Mouse (Mus musculus) left cerebral cortex, postnatal 14 days (tissue): ENCODE measurements around the gene A630023A22Rik. TPM values are rescaled to one million over a fixed set of nuclear protein-coding genes. Genes with fewer than 3 reads are reported as not detected.

ENCODE experiments used
- DNase-seq, 2 experiments: peaks; one replicate each; pipeline ENCODE4 v3.0.0; 2021 to 2022; ENCODE audit warnings: low spot score in 2 of 2, mixed read lengths in 1 of 2
- intact Hi-C: fragments of 180-260 bp; cut with DNase I; formaldehyde crosslinking; loops from one replicate; pipeline ENCODE4 v1.15.1; 2025
- long read RNA-seq, 2 experiments: library from polyadenylated mRNA; stranded (forward); transcript quantifications; one replicate each; pipeline ENCODE4 v2.0.0; 2021
- total RNA-seq, 2 experiments: library from RNA; stranded (reverse); gene quantifications; 2 replicates each; pipeline ENCODE4 v1.2.3; 2021

Gene A630023A22Rik
- not detected for total RNA-seq
- long read RNA-seq, experiment 1: 0 reads
- long read RNA-seq, experiment 2: 0 reads

DNA sequence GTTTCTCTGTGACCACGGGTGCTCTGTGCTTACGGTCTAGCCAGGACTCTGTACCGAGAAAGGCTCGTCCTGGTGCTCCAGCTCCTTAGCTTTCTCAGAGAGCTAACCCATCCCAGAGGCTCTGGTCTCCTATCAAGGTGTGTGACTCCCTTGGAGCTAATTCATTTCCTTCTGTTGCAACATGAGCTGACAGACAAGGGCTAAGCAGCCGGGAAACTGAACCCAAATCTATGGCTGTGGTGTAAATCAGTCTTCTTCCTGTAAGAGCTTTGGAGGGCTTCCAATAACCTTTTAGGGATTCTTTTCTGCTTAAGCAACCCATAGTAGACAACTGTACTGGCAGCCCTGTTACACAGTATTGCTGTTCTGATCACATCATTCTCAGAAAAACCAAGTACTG lies at the start of gene A630023A22Rik:
Gene A630023A22Rik, minus strand, starts transcription at position 154 of the 400 bp plus-strand sequence.
- DNase-seq: no peak
- intact Hi-C loops: no loop called here

DNA sequence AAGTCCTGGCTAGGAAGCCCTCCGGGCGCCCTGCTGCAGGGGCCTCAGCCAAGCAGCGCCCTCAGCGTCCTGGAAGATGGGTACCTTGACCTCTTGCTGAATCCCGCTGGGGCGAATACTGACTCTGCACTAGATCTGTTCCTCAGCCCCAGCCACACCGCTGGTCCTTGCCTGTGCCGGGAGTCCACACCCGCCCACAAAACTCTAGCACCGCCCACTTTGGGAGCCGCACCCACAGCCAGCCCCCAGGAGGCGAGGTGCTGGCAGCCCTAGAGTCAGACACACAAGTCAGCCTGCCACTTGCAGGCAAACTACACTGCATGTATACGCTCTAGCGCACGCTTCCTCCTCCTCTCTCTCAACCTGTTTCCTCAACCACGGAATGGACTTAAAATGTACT lies 49.8 kb upstream of the A630023A22Rik start, which contains the start of gene Npy4r:
Gene Npy4r, minus strand, starts transcription at position 148 of the 400 bp plus-strand sequence.
- intact Hi-C loops: no loop called here
- DNase-seq: peak; percentile 7 to 9

DNA sequence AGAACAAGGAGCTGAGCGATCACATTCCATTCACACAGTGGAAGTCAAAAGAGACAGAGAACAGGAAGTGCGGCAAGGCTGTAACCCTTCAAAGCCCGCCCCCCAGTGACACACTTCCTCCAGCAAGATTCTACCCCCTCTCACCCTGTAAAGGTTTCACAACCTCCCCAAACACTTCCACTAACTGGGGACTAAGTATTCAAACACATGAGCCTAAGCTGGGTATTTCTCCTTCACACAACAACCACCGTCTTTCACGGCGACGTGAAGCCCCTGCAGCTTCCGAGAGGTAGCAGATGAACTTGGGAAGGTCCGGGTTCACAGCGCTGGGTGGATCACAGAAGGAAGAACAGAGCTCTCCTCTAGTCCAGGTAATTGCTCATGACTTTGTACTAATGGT lies 40.4 kb upstream of the A630023A22Rik start:
- intact Hi-C loops: no loop called here
- DNase-seq: no peak

- no peak for DNase-seq
- intact Hi-C loops: no loop called here
Measured at GRCm38 (mm10) chr14:34142316-34142715, 39.8 kb upstream of the A630023A22Rik start.

- intact Hi-C loops: no loop called here
- DNase-seq: no peak
Measured at GRCm38 (mm10) chr14:34139671-34140664, 37.4 kb upstream of the A630023A22Rik start.

- intact Hi-C loops: no loop called here
- no peak for DNase-seq
Measured at GRCm38 (mm10) chr14:34135391-34135790, 32.8 kb upstream of the A630023A22Rik start.

- intact Hi-C loops: no loop called here
- DNase-seq: no peak
Measured at GRCm38 (mm10) chr14:34131216-34131615, 28.7 kb upstream of the A630023A22Rik start.

DNA sequence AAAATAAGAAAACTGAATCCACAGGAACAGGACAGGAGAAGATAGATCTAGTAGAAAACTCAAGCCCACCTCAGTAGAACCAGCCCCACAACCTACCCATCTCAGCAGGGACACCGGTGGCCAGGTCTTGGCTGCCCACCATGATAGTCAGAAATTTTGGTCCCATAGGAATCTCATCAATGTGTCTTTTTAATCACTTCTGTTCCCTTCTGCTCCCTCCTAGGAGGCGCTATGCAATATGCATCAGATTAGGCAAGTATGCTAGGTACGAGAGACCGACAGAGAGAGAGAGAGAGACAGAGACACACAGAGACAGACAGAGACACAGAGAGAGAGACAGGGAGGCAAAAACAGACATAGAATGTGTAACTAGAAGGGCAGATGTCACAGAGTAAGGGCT lies 19.1 kb upstream of the A630023A22Rik start:
- intact Hi-C loops: no loop called here
- no peak for DNase-seq

DNA sequence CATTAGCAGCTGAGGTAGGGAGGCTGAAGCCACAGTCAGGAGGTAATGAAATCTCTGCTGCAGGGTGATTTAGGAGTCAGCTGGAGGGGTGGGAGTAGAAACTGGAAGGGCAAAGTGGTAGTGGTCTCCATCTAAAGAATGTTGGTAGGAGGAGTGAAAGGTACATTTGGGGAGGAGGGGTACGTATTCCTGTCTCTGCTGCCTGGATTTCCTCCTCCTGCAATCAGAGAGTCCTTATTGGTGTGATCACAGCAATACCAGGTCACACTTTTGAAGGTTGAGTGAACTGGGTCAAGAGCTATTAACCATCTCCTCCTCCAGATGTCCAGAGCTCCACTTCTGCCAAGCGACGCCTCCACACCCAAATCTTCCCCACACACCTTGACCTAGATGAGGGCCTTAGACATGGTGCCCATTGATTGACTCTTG lies 18.4 kb upstream of the A630023A22Rik start:
- no peak for DNase-seq
- intact Hi-C loops: no loop called here

DNA sequence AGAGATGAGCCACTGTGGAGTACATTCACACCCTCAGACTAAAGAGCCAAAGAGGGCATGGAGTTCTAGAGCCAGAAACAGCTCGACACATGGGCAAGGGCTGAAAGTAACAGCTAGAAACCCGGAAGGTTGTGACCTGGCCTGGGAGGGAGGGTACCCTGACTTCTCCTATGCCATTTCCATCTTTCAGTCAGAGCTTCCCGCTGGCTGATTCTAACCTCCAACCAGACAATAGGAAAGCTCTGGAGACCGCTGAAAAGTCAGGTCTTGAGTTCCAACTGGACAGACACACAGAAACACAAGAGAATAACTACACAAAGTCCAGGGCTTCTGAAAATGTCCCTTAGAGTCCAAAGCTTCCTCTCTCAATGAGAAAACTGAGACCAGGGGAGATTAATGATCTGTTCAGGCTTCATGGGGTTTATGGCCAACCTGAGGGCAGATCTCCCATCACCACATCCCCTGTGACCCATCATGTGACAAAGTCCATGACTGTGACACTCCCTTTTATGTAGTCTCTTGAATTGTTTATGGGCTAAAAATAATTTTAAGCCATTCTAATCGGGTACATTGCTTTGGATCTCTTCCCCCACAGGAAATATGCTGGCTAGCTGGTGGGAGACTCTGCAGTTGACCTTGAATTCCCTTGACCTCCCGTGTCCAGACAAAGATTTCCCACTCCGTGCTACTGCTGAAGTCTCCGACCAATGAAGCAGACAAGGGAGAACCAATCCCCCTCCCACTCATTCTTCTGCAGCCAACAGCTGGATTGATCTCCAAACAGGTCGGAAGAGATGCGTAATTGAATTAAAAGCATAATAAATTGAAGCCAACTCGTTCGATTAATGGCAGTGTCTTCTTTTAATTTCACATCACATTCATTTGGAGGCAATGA lies 17.7 kb upstream of the A630023A22Rik start:
- intact Hi-C loops: no loop called here
- DNase-seq: no peak

DNA sequence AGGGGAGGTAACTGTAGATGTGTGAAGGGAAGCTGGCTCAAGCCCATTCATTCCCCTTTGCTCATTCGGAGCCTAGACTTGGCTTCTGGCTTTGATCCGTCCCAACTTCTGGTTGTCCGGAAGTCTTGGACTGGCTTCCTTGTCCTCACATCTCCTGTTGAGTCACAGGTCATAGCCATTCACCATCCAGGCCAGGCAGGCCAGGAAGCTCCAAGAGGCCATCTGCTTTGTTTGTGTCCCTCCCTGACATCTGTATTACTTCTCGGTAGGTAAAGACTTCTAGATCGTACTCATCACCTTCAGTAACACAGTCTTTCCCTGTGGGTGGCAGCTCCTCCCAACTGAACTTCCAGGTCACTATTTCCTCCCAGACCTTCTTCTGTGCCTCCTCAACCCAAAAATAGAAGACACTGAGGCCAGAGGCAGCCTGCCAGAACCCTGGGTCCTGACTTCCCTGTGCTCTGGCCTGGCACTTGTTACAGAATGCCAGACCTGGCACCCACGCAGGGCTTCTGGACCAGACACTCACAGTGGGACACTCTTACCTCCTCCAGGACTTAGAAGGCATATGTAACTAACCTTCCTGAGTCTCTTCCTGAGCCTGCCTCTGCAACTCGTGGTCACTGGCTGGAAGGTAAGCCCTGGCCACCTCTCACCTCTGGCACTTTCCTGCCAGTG lies 16.6 kb upstream of the A630023A22Rik start:
- no peak for DNase-seq
- intact Hi-C loops: no loop called here

- DNase-seq: no peak
- intact Hi-C loops: no loop called here
Measured at GRCm38 (mm10) chr14:34114311-34114710, 11.8 kb upstream of the A630023A22Rik start.

DNA sequence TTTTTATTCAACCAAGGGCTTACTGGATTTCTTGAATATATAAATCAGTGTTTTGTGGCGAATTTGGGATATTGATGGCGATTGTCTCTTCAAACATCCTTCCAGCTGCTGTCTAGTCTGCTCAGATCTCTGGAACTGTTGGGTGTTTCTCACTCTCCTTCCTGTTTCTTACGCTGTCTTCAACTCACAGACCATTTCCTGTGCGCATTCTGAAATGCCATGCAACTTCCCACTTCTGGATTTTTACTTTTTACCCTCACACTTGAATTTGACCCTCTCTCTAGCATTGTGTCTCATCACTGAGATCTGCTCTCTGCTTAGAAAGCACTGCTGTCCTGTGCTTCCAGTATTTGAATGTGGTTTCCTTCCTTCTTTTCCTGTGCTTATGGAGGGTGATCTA lies 5.0 kb upstream of the A630023A22Rik start:
- no peak for DNase-seq
- intact Hi-C loops: no loop called here

GRCm38 (mm10) chr14:34106389-34107062 lies 4.0 kb upstream of the A630023A22Rik start:
- no peak for DNase-seq
- intact Hi-C loops: no loop called here

DNA sequence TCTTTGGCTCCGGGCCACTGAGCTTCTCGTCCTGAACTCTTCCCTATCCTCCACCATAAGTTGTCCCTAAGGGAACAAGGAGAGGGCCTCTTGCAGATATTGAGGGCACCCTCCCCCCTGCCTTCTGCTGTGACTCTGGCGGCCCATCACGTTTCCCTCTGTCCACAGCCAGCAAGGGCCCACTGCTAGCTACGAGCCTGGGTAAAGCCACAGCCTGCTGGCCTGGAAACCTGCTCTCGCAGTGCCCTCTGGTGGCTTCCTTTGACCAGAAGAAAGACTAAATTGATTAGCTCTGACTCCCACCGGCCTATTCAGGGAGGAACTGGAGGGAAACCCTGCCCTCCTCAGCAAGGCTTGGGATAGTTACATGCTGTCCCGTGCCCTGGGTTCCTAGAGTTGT lies 2.3 kb upstream of the A630023A22Rik start:
- peak; percentile 46 to 62 for DNase-seq
- intact Hi-C loops: loop anchor here (1.0 kb wide), 1 partner anchor 25 kb away; no protein-coding TSS in a partner anchor

GRCm38 (mm10) chr14:34103855-34104254 lies 1.3 kb upstream of the A630023A22Rik start:
- no peak for DNase-seq
- intact Hi-C loops: no loop called here

- intact Hi-C loops: no loop called here
- DNase-seq: no peak
Measured at GRCm38 (mm10) chr14:34096161-34096560, 6.4 kb downstream of the A630023A22Rik start.

DNA sequence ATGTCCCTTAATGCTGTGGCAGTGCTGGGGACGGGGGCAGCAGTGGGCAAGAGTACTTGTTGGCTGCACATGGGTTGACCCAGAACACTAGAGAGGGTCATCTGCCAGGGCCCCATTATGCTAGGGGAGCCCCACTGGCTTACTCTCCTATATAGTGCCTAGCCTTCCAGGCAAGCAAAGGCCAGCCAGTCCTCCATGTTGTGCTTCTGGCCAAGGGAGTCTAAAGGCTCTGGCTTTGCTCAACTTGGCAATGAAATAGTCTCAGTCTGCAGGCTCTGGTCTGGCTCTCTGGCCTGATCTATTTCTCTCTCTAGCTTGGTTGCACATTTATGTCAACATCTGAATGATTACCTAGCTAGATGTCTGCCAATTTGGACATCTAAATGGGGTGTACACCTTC lies 9.7 kb downstream of the A630023A22Rik start:
- intact Hi-C loops: no loop called here
- DNase-seq: no peak

- intact Hi-C loops: no loop called here
- no peak for DNase-seq
Measured at GRCm38 (mm10) chr14:34091475-34091874, 11.1 kb downstream of the A630023A22Rik start.
